Mouse (Mus musculus): Measurements from ENCODE around the gene Zbtb42. TPM values are rescaled to one million over a fixed set of nuclear protein-coding genes. Genes with fewer than 3 reads are reported as not detected.

Gene Zbtb42
- polyA plus RNA-seq, 1 experiment from 2014 or later: 5.1 TPM

DNA sequence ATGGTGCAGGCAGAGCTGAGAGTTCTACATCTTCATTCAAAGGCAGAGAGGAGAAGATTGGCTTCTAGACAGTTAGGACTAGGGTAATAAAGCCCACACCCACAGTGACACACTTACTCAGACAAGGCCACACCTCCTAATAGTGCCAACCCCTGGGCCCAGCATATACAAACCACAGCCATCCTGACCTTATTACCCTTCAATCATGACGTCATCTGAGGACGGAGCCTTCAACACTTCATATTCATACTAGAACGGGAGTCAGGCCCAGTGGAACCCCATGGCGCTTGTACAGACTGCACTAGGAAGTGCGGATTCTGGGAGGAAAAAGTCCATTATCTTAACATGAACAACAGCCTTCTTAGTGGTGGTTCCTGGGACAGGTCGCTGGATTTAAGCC lies 35.5 kb upstream of the Zbtb42 start:
- Histone ChIP-seq H3K4me1 (ENCODE audit: control insufficient read depth, insufficient read depth, low read length) (peaks cover 18% of the 10 kb centered on the region), H3K4me2 (no peak overlapping the region), H3K9me3 (ENCODE audit: control insufficient read depth, low read length) (no peaks in the 10 kb centered on the region), H3K4me3 (ENCODE audit: low read depth, low read length) (no peak overlapping the region), H3K9ac (ENCODE audit: low read length) (no peak overlapping the region), H3K27me3 (ENCODE audit: control insufficient read depth, insufficient read depth, low read length) (no peaks in the 10 kb centered on the region), H3K36me3 (ENCODE audit: control insufficient read depth, insufficient read depth, low read length) (peaks cover under 1% of the 10 kb centered on the region; the same call in 1 of the 2 replicates), H3K27ac (ENCODE audit: low read depth, low read length) (no peak overlapping the region)
- no peak for ATAC-seq (ENCODE audit: low FRiP score)
- DNase-seq (ENCODE audit: low spot score, missing footprints): no peak
- 93% methylated on average over 6 of the region's 6 CpGs for WGBS

DNA sequence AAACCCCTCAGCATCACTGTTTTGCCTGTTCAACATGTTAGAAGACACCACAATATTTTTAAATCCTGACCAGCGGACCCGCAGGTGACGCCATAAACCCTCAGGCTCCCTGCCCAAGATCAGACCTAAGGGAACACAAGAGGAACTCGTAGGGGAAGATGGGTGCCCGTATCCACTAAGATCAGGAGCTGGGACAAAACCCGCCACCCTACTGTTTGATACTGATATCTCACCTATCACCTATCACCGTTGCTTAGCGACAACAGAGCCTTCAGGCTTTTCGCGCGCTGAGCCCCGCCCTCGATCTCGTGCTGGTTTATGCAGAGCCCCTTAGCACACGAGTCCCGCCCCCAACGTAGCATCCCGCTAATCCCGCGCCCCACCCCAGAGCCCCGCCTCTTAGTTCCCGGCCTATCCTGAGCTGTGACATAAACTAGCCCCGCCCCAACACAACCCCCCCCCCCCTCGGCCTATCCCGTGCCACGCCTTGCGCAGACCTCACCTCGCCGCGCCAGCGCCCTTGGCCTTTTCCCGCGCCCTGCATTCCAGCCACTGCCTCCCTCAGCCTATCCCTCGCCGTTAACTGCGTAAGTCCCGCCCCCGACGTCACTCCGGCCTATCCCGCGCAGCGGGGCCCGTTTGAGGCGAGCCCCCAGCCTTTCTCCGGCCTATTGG lies 34.3 kb upstream of the Zbtb42 start, which contains the start of gene Siva1:
Gene Siva1, plus strand, starts transcription at position 500 of the 675 bp plus-strand sequence.
- Histone ChIP-seq H3K4me2 (peak within 1 kb of the TSS; percentile 91), H3K27me3 (ENCODE audit: control insufficient read depth, insufficient read depth, low read length) (no peaks in the 10 kb centered on the region), H3K4me3 (ENCODE audit: low read depth, low read length) (peak within 1 kb of the TSS; percentile 79), H3K36me3 (ENCODE audit: control insufficient read depth, insufficient read depth, low read length) (peaks cover 4% of the 10 kb centered on the region; the same call in 1 of the 2 replicates), H3K9ac (ENCODE audit: low read length) (peak within 1 kb of the TSS; percentile 89), H3K4me1 (ENCODE audit: control insufficient read depth, insufficient read depth, low read length) (peaks cover 18% of the 10 kb centered on the region), H3K27ac (ENCODE audit: low read depth, low read length) (peak within 1 kb of the TSS; percentile 57), H3K9me3 (ENCODE audit: control insufficient read depth, low read length) (no peaks in the 10 kb centered on the region)
- DNase-seq (ENCODE audit: low spot score, missing footprints) (peak; percentile 98), ATAC-seq (ENCODE audit: low FRiP score) (peak; percentile 98)
- 2% methylated on average over 40 of the region's 46 CpGs for WGBS

DNA sequence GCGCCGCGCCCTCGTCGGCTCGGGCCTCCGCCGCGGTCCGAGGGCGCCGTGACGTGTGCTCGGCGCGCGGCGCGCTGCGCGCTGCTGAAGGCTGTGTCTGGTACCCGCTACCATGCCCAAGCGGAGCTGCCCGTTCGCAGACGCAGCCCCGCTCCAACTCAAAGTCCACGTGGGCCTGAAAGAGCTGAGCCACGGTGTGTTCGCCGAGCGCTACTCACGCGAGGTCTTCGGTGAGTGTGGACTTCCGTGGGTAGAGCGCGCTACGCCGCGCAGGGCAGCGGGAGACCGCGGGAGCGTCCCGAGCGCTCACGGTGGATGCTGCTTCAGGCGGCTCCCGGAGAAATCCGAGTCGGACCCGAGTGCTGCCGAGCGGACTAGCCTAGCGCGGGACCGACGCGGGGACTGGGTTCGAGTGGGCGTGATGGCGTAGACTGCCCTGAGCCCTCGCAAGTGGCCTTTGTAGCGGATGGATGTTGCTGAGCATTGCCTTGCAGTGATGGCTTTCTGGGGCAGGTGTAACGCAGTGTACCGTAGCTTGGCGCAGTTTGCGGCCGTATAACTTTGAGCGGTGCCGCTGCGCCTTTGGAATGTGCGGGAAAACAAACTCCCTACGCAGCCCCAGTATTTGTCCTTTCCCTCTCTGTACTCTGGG lies 33.6 kb upstream of the Zbtb42 start:
- ATAC-seq (ENCODE audit: low FRiP score) (no peak), DNase-seq (ENCODE audit: low spot score, missing footprints) (peak; percentile 96)
- peak overlapping the region; percentile 91 for H3K4me2 ChIP-seq
- under 1% methylated on average over 75 of the region's 75 CpGs for WGBS
- peak overlapping the region; percentile 89 for H3K9ac ChIP-seq (ENCODE audit: low read length)
- no peaks in the 10 kb centered on the region for H3K9me3 ChIP-seq (ENCODE audit: control insufficient read depth, low read length)
- peak overlapping the region; percentile 57 for H3K27ac ChIP-seq (ENCODE audit: low read depth, low read length)
- H3K27me3 ChIP-seq (ENCODE audit: control insufficient read depth, insufficient read depth, low read length): no peaks in the 10 kb centered on the region
- H3K4me1 ChIP-seq (ENCODE audit: control insufficient read depth, insufficient read depth, low read length): peaks cover 18% of the 10 kb centered on the region
- peaks cover 5% of the 10 kb centered on the region; the same call in 1 of the 2 replicates for H3K36me3 ChIP-seq (ENCODE audit: control insufficient read depth, insufficient read depth, low read length)
- peak overlapping the region; percentile 79 for H3K4me3 ChIP-seq (ENCODE audit: low read depth, low read length)

DNA sequence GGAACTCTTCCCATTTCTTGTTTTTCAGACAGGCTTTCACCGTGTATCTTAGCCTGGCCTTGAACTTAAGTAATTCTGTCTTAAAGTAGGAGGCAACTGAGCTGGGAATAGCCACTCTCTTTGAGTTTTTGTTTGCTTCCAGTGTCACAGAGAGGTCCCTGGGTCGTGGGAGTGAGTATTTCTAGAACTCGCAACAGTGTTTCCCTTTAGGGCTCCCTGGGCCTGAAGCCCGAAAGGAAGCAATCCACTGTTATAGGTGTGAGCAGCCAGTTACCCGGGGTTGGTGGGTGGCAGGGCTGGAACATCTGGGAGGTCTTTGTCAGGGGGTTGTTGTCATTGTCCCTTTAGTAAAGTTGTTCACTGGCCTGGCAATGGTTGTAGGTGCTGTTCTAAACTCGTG lies 32.5 kb upstream of the Zbtb42 start:
- DNase-seq (ENCODE audit: low spot score, missing footprints): no peak

DNA sequence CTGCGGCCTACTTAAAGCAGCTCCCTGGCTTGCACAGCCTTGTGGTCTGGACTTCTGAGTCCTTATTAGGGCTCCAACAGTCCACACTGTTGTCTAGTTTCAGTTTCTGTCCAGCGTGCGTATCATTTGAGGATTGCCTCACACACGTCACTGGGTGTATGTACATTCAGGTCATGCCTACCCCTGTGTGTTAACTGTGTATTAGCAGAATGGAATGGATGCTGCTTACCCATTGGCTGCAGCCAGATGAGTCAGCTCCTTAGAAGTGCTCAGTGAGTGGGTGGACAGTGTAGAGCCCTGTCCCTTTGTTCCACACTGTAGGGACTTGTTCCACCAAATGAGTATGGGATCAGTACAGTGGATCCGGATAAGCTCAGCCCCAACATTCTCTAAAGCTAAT lies 30.5 kb upstream of the Zbtb42 start:
- H3K4me3 ChIP-seq (ENCODE audit: low read depth, low read length): no peak overlapping the region
- H3K9me3 ChIP-seq (ENCODE audit: control insufficient read depth, low read length): no peaks in the 10 kb centered on the region
- peaks cover 8% of the 10 kb centered on the region; the same call in 1 of the 2 replicates for H3K36me3 ChIP-seq (ENCODE audit: control insufficient read depth, insufficient read depth, low read length)
- H3K9ac ChIP-seq (ENCODE audit: low read length): no peak overlapping the region
- H3K4me2 ChIP-seq: no peak overlapping the region
- peaks cover 18% of the 10 kb centered on the region for H3K4me1 ChIP-seq (ENCODE audit: control insufficient read depth, insufficient read depth, low read length)
- no peak overlapping the region for H3K27ac ChIP-seq (ENCODE audit: low read depth, low read length)
- no peaks in the 10 kb centered on the region for H3K27me3 ChIP-seq (ENCODE audit: control insufficient read depth, insufficient read depth, low read length)
- no peak for DNase-seq (ENCODE audit: low spot score, missing footprints)
- WGBS: 96% methylated on average over 5 of the region's 5 CpGs
- ATAC-seq (ENCODE audit: low FRiP score): no peak

More for the DNA sequence above, 32.5 kb upstream of the Zbtb42 start:
- Histone ChIP-seq H3K36me3 (ENCODE audit: control insufficient read depth, insufficient read depth, low read length) (peaks cover 5% of the 10 kb centered on the region; the same call in 1 of the 2 replicates), H3K27ac (ENCODE audit: low read depth, low read length) (no peak overlapping the region), H3K4me1 (ENCODE audit: control insufficient read depth, insufficient read depth, low read length) (peaks cover 18% of the 10 kb centered on the region), H3K9ac (ENCODE audit: low read length) (peak overlapping the region; percentile 89; the same call in 1 of the 2 replicates), H3K9me3 (ENCODE audit: control insufficient read depth, low read length) (no peaks in the 10 kb centered on the region), H3K4me3 (ENCODE audit: low read depth, low read length) (peak overlapping the region; percentile 79), H3K4me2 (peak overlapping the region; percentile 91), H3K27me3 (ENCODE audit: control insufficient read depth, insufficient read depth, low read length) (no peaks in the 10 kb centered on the region)
- WGBS: 63% methylated on average over 6 of the region's 6 CpGs
- ATAC-seq (ENCODE audit: low FRiP score): no peak

DNA sequence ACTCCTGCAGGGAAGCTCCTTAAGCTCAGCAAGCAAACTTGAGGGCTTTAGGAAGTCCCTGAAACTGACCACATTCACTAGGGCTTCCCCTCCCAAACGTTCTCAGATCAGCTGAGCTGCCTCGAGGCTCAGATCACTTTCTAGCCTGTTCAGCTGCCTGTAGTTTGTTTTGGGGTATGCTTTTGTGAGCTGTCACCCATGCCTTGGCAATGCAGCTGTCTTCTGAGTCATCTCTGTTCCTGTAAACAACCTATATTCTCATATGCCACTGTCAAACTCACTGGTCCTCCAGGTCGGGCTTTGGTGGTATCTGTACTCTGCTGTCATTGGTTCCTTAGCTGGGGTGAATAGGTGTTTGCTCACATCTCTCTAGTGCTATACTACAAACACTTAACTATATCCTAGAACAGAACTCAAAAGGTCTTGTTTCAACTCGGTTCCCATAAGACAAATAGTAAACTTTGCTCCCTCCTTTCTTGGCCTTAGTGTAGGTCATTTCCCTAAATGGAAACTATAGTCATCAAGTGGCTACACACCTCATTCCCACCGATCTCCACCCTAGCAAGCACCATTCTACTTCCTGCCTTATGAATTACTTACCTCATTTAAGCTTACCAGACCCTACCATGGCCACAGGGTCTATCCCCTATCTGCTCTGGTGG lies 26.7 kb upstream of the Zbtb42 start:
- H3K4me2 ChIP-seq: no peak overlapping the region
- no peak overlapping the region for H3K9ac ChIP-seq (ENCODE audit: low read length)
- no peaks in the 10 kb centered on the region for H3K27me3 ChIP-seq (ENCODE audit: control insufficient read depth, insufficient read depth, low read length)
- no peak overlapping the region for H3K4me3 ChIP-seq (ENCODE audit: low read depth, low read length)
- ATAC-seq (ENCODE audit: low FRiP score) (no peak), DNase-seq (ENCODE audit: low spot score, missing footprints) (no peak)
- WGBS: 85% methylated on average over 5 of the region's 5 CpGs
- no peak overlapping the region for H3K27ac ChIP-seq (ENCODE audit: low read depth, low read length)
- H3K9me3 ChIP-seq (ENCODE audit: control insufficient read depth, low read length): no peaks in the 10 kb centered on the region
- H3K4me1 ChIP-seq (ENCODE audit: control insufficient read depth, insufficient read depth, low read length): no peaks in the 10 kb centered on the region
- H3K36me3 ChIP-seq (ENCODE audit: control insufficient read depth, insufficient read depth, low read length): peaks cover 27% of the 10 kb centered on the region

DNA sequence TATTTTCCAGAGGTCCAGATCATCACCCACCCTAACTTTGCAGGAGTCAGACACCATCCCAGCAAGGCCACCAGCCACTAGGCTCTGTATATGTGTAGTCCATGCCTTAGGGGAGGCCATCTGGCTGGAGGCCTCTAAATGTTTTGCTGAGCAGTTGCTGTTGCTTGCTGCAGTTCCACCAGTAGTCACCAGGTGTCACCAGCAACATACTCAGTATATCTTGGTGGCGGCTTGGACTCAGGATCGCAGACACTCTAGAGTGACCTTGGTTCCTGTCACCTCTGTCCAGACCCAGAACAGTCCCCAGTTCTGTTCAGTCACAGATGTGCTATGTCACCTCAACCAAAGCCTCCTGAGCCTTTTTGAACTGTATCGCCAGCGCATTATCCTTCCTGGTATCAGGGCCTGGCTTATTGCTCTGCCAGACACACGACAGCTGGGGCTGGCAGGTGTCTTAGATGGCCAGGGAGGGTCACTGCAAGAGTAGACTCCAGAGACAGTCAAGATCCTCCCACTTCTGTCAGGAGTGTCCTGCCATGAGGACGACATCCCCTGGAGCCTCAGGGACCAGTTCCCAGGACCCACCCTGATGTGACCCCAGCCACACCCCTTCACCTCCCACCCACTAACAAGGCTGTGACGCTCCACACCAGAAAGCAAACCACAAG lies 25.3 kb upstream of the Zbtb42 start:
- Histone ChIP-seq H3K4me1 (ENCODE audit: control insufficient read depth, insufficient read depth, low read length) (no peaks in the 10 kb centered on the region), H3K36me3 (ENCODE audit: control insufficient read depth, insufficient read depth, low read length) (peaks cover 36% of the 10 kb centered on the region), H3K9me3 (ENCODE audit: control insufficient read depth, low read length) (no peaks in the 10 kb centered on the region), H3K4me3 (ENCODE audit: low read depth, low read length) (no peak overlapping the region), H3K4me2 (no peak overlapping the region), H3K27ac (ENCODE audit: low read depth, low read length) (no peak overlapping the region), H3K27me3 (ENCODE audit: control insufficient read depth, insufficient read depth, low read length) (no peaks in the 10 kb centered on the region), H3K9ac (ENCODE audit: low read length) (no peak overlapping the region)
- ATAC-seq (ENCODE audit: low FRiP score): peak; percentile 66
- DNase-seq (ENCODE audit: low spot score, missing footprints): peak; percentile 99
- 65% methylated on average over 7 of the region's 7 CpGs for WGBS

DNA sequence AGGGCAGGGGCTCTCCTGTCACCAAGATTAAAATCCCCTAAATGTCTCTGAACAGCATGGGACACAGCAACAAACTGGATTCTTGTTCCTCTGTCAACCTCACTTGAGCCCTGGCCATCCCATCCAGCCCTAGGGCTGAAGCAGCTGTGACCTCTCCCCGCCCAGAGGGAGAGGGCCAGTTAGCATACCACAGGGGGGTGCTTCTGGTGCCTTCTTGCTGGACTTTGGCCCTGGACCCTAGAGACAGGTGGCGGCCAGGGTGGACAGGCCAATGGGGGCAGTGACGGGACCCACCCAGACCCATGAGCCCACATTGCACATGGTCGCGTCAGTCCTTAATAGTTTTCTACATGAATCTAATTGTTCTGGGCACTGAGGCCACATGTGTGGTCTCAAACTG lies 24.6 kb upstream of the Zbtb42 start:
- Histone ChIP-seq H3K9ac (ENCODE audit: low read length) (no peak overlapping the region), H3K27me3 (ENCODE audit: control insufficient read depth, insufficient read depth, low read length) (no peaks in the 10 kb centered on the region), H3K9me3 (ENCODE audit: control insufficient read depth, low read length) (no peaks in the 10 kb centered on the region), H3K4me1 (ENCODE audit: control insufficient read depth, insufficient read depth, low read length) (no peaks in the 10 kb centered on the region), H3K36me3 (ENCODE audit: control insufficient read depth, insufficient read depth, low read length) (peaks cover 42% of the 10 kb centered on the region), H3K4me2 (no peak overlapping the region), H3K4me3 (ENCODE audit: low read depth, low read length) (no peak overlapping the region), H3K27ac (ENCODE audit: low read depth, low read length) (no peak overlapping the region)
- DNase-seq (ENCODE audit: low spot score, missing footprints) (no peak), ATAC-seq (ENCODE audit: low FRiP score) (no peak)
- 89% methylated on average over 5 of the region's 5 CpGs for WGBS
